Mouse (Mus musculus): ENCODE results near the gene Uba3. TPM values are rescaled to one million over a fixed set of nuclear protein-coding genes. Genes with fewer than 3 reads are reported as not detected.
A peak's percentile ranks its signal among the peaks of the same experiment; 100 is the strongest.

Uba3 gene
- total RNA-seq, 1 experiment from 2014 or later: 109 TPM

DNA sequence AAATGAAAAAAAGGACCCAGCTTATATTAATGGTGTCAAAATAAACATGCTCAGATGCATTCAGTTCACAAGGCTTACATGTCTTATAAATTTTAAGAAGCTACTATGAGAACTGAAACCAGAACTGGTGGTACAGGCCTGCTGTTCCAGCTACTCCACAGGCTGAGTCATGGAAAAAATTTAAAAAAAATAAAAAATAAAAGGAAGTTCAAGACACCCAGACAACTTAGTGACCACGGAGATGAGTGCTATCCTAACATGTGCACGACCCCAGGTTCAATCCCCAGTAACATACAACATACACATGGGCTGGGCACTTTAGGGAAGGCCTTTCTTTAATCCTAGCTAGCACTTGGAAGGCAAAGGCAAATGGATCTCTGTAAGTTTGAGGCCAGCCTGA, 55.7 kb downstream of the Uba3 start:
- no peak; a peak in 1 of 4 replicates for ATAC-seq (replicated peaks in 1 of 2; ENCODE audit: insufficient read depth in 1 of 2, low FRiP score in 2 of 2, low TSS enrichment in 1 of 2, low read depth in 1 of 2, poor library complexity in 2 of 2, severe bottlenecking in 2 of 2)

DNA sequence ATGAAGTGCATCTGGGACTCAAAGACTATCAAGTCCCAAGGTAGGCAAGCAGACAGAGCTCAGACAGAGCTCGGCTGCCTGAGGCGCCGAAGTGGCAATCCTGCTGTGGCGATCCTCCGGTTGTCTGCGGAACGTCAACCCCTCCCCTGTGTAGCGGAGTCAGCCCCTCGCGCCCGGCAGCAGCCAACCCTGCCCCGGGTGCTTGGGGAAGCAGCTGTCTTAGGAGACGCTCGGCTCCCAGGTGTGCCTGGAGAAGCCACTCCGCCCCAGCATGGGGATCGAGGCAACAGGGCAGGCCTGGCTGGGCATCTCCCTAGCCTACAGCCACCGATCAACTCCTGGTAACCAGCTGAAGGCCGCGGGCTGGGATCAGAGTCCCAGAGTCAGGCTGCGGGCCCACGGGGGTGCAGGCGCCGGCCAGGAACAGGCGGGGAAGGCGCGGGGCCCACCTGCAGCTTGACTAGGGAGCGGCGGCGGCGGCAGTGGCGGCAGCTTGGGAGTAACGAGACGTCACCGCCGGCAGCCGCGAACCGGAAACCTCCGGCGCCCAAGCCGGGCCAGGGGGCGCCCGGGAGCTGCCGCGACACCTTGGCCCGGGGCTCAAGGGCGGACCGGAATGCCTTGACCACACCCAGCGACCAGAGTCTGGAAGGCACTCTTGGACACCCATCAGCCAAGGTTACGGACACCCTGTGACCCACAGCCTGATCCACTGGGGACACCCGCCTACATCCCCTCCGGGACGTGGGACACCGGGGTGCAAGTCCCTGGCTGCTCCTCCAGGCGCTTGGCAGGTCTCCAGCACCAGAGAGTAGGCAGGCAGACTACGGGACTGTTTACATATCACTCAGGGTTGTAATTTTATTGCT, 56.8 kb downstream of the Uba3 start, which contains the start of gene Eogt:
Gene Eogt (minus strand): TSS at position 800 of the 869 bp plus-strand sequence.
- ATAC-seq (replicated peaks in 1 of 2; ENCODE audit: insufficient read depth in 1 of 2, low FRiP score in 2 of 2, low TSS enrichment in 1 of 2, low read depth in 1 of 2, poor library complexity in 2 of 2, severe bottlenecking in 2 of 2): peak; percentile 82 to 88

DNA sequence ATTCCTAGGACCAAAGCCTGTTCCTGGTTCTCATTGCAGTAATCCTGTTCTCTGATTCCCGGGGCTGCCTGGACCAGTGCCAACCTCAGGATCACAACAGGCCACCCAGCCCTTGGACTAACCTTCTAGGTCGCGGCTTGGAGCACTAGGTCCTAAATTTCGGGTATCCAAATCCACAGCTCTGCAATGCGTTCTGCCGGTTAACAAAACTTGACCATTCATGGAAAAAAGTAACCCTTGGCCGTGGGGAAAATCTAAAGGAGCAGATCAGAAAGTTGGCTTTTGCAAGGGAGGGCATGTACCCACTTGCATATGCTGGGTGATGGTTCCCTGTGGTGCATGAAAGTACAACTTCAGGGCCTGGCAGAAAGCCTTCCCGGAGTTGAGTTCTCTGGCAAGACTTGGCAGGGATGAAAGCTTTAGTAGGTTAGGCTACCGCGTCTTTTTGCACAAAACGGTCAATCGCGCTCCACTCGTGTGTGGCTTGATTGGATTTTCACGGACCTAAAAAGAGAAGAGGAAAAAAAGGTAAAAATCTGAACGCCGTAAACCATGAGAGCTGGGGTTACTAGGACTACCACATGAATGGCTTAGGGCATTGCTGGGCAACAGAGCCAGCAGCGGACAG, 57.6 kb downstream of the Uba3 start:
- ATAC-seq (replicated peaks in 1 of 2; ENCODE audit: insufficient read depth in 1 of 2, low FRiP score in 2 of 2, low TSS enrichment in 1 of 2, low read depth in 1 of 2, poor library complexity in 2 of 2, severe bottlenecking in 2 of 2): no peak

DNA sequence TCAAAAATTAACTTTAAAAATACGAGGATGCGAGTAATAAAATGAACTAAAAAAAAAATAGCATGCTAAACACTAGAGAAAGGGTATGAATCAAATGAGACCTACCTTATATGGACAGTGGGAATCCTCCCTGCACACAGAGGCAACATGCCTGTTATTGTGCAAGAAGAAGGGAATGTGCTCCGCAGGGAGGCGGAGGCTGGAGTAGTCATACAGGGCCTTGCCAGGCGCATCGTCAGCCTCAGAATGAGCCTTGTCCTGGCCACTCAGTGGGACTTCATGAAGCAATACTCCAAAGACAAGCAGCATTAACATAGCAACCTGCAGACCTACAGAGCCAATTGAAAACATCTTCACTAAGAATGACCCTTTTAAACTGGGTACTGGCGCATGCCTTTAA, 60.3 kb downstream of the Uba3 start:
- ATAC-seq (replicated peaks in 1 of 2; ENCODE audit: insufficient read depth in 1 of 2, low FRiP score in 2 of 2, low TSS enrichment in 1 of 2, low read depth in 1 of 2, poor library complexity in 2 of 2, severe bottlenecking in 2 of 2): no peak

DNA sequence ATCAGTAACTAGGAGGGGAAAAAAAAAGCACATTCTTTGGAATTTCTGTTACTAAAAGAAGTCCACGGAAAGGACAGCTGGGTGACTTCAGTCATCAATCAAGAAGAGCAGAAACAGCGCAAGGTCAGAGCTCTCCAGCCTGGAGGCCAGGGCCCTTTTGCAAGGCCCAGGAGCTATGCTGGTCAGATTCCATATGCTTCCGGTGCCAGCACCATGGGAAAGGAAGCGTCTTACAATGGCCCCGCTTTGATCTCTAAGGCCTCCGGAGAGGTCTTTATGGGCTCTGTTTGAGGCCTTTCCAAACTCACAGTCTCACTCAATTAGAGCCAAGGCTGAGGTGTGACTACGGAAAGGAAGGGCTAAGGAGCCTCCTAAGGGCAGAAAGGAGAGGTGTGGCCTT, 61.1 kb downstream of the Uba3 start:
- no peak for ATAC-seq (replicated peaks in 1 of 2; ENCODE audit: insufficient read depth in 1 of 2, low FRiP score in 2 of 2, low TSS enrichment in 1 of 2, low read depth in 1 of 2, poor library complexity in 2 of 2, severe bottlenecking in 2 of 2)

DNA sequence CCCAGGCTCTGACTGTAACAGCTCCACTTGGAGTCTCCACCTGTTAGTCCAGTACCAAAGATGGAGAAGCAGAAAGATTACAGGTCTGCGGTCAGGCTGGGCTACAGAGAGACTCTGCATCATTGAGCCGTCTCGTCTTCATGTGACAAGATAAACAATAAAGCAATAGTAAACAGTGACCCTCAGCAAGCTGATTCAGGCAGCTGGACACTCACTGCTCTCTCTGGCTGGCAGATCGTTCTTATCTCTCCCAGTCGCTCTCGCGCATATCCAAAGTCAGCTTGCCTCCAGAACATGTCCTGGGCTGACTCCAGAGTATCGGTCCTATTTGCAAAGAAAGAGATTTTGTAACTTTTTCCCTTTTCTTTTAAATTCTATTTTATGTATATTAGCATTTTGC, 62.8 kb downstream of the Uba3 start:
- no peak for ATAC-seq (replicated peaks in 1 of 2; ENCODE audit: insufficient read depth in 1 of 2, low FRiP score in 2 of 2, low TSS enrichment in 1 of 2, low read depth in 1 of 2, poor library complexity in 2 of 2, severe bottlenecking in 2 of 2)

DNA sequence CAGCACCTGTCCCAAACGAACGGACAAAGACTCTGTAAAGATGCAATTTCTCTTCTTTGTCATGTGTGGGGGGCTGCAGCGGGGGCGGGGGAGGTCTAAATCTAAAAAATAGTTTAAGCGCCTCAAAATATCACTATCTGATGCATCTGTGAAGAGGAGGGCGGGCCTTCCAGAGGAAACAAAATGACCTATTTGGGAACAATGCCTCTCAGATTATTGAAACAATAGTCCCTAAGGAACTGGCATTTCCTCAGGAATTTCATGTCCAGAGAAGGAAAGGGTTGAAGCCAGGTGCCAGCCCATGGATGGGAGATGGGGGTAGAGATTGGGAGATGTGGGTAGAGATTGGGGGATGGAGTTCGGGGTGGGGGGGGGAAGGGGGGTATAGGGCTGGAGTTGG, 63.6 kb downstream of the Uba3 start:
- ATAC-seq (replicated peaks in 1 of 2; ENCODE audit: insufficient read depth in 1 of 2, low FRiP score in 2 of 2, low TSS enrichment in 1 of 2, low read depth in 1 of 2, poor library complexity in 2 of 2, severe bottlenecking in 2 of 2): no peak

Other genes with a start within 250 kb of the Uba3 start
- gene Fam19a4, start 145.2 kb downstream of the Uba3 start, total RNA-seq (2017): not detected in 2 replicates
- gene Eogt, start 56.5 kb downstream of the Uba3 start, total RNA-seq (2017): 4.9 and 11.2 TPM in 2 replicates
- 119 and 157 TPM in 2 replicates for gene Tmf1, start 26.5 kb downstream of the Uba3 start, total RNA-seq (2017)
- gene Arl6ip5, start 5.0 kb upstream of the Uba3 start, total RNA-seq (2017): 52.7 and 84.3 TPM in 2 replicates
- gene Lmod3, start 47.1 kb upstream of the Uba3 start, total RNA-seq (2017): not detected in 2 replicates